Mouse (Mus musculus): Measurements from ENCODE around the gene Alk. TPM values are rescaled to one million over a fixed set of nuclear protein-coding genes. Genes with fewer than 3 reads are reported as not detected.

The Alk gene
- polyA plus RNA-seq, 1 experiment, result 2.2 TPM

DNA sequence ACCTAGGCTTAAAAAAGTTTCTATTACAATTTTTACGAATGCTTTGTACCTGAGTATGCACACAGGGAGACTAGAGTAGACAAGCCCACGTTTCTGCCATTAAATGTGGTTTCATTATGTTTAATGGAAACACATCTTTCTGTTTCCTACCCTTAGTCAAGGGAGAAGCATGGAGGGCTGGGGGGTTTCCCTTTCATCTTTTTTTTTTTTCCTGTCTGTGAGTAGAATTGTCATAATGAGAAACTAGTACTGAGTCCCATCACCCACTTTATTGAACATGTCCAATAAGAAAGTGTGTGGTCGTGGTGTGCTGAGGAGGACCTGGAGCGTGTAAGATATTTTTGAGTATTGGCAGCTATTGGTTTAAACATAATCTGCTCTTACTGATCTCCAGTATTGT is 741.5 kb downstream of the Alk start:
- Histone ChIP-seq H3K4me1 (ENCODE audit: control insufficient read depth, insufficient read depth, low read length) (no peaks in the 10 kb centered on the region), H3K4me3 (ENCODE audit: insufficient read depth, low read length) (no peak overlapping the region), H3K27ac (ENCODE audit: insufficient read depth, low read length) (no peak overlapping the region)
- TF ChIP-seq POLR2A (IDR thresholded peaks at IDR 0.05; ENCODE audit: extremely low read depth, insufficient read depth, low read length) (no peak), CTCF (IDR thresholded peaks at IDR 0.05; ENCODE audit: extremely low read depth, insufficient read depth, low read length) (no peak)

GRCm38 (mm10) chr17:71862184-71862583 is 742.2 kb downstream of the Alk start:
- Histone ChIP-seq H3K4me3 (ENCODE audit: insufficient read depth, low read length) (no peak overlapping the region), H3K27ac (ENCODE audit: insufficient read depth, low read length) (no peak overlapping the region), H3K4me1 (ENCODE audit: control insufficient read depth, insufficient read depth, low read length) (no peaks in the 10 kb centered on the region)
- TF ChIP-seq CTCF (IDR thresholded peaks at IDR 0.05; ENCODE audit: extremely low read depth, insufficient read depth, low read length), result no peak
- no peak for TF ChIP-seq POLR2A (IDR thresholded peaks at IDR 0.05; ENCODE audit: extremely low read depth, insufficient read depth, low read length)

- H3K27ac ChIP-seq (ENCODE audit: insufficient read depth, low read length), result no peak overlapping the region
- no peaks in the 10 kb centered on the region; the same call in 1 of the 2 replicates for H3K4me1 ChIP-seq (ENCODE audit: control insufficient read depth, insufficient read depth, low read length)
- TF ChIP-seq POLR2A (IDR thresholded peaks at IDR 0.05; ENCODE audit: extremely low read depth, insufficient read depth, low read length) (no peak), CTCF (IDR thresholded peaks at IDR 0.05; ENCODE audit: extremely low read depth, insufficient read depth, low read length) (no peak)
- H3K4me3 ChIP-seq (ENCODE audit: insufficient read depth, low read length), result no peak overlapping the region
Observed at GRCm38 (mm10) chr17:71831960-71832359, 772.5 kb downstream of the Alk start.

GRCm38 (mm10) chr17:71828647-71829414 is 775.6 kb downstream of the Alk start:
- TF ChIP-seq CTCF (IDR thresholded peaks at IDR 0.05; ENCODE audit: extremely low read depth, insufficient read depth, low read length) (no peak), POLR2A (IDR thresholded peaks at IDR 0.05; ENCODE audit: extremely low read depth, insufficient read depth, low read length) (no peak)
- no peak overlapping the region for H3K4me3 ChIP-seq (ENCODE audit: insufficient read depth, low read length)
- no peak overlapping the region for H3K27ac ChIP-seq (ENCODE audit: insufficient read depth, low read length)
- H3K4me1 ChIP-seq (ENCODE audit: control insufficient read depth, insufficient read depth, low read length), result peaks cover 3% of the 10 kb centered on the region

- no peak overlapping the region for H3K27ac ChIP-seq (ENCODE audit: insufficient read depth, low read length)
- TF ChIP-seq POLR2A (IDR thresholded peaks at IDR 0.05; ENCODE audit: extremely low read depth, insufficient read depth, low read length) (no peak), CTCF (IDR thresholded peaks at IDR 0.05; ENCODE audit: extremely low read depth, insufficient read depth, low read length) (no peak)
- no peak overlapping the region for H3K4me3 ChIP-seq (ENCODE audit: insufficient read depth, low read length)
- H3K4me1 ChIP-seq (ENCODE audit: control insufficient read depth, insufficient read depth, low read length), result peaks cover 3% of the 10 kb centered on the region
Observed at GRCm38 (mm10) chr17:71827627-71828026, 776.8 kb downstream of the Alk start.

- no peak overlapping the region for H3K27ac ChIP-seq (ENCODE audit: insufficient read depth, low read length)
- no peak for TF ChIP-seq CTCF (IDR thresholded peaks at IDR 0.05; ENCODE audit: extremely low read depth, insufficient read depth, low read length)
- TF ChIP-seq POLR2A (IDR thresholded peaks at IDR 0.05; ENCODE audit: extremely low read depth, insufficient read depth, low read length), result no peak
- H3K4me1 ChIP-seq (ENCODE audit: control insufficient read depth, insufficient read depth, low read length), result peaks cover 3% of the 10 kb centered on the region
- no peak overlapping the region for H3K4me3 ChIP-seq (ENCODE audit: insufficient read depth, low read length)
Observed at GRCm38 (mm10) chr17:71826603-71827002, 777.8 kb downstream of the Alk start.

DNA sequence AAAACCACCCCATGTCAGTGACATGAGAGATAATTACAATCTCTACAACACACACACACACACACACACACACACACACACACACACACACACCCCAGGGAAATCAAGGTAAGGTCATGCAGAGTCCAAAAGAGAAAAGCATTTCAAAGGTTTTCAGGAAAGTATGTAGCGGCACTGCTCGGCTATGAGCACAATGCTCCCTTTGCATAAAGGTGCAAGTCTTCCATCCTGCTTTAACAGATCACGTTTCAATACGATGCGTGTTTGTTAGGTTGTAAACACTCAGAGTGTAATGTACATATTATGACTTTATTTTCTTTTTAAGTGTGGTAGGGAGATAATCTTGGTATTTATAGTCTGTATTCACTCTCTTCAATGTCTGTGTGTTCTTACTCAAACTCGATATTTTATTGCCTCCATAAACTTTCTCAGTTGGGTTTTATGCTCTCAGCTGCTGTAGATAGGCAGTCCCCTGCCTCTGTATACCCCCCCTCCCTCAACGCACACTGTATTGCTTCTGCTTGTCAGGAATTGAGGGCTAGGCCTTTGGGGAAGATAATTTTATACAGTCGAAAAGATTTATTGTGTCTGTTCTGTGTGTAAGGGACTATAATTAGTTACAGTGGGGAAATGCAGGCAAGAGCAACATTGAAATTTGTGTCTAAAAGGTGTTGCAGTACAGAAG is 780.7 kb downstream of the Alk start:
- TF ChIP-seq POLR2A (IDR thresholded peaks at IDR 0.05; ENCODE audit: extremely low read depth, insufficient read depth, low read length) (no peak), CTCF (IDR thresholded peaks at IDR 0.05; ENCODE audit: extremely low read depth, insufficient read depth, low read length) (no peak)
- Histone ChIP-seq H3K4me3 (ENCODE audit: insufficient read depth, low read length) (no peak overlapping the region), H3K4me1 (ENCODE audit: control insufficient read depth, insufficient read depth, low read length) (peaks cover 3% of the 10 kb centered on the region), H3K27ac (ENCODE audit: insufficient read depth, low read length) (no peak overlapping the region)

Other genes starting within 250 kb of the Alk start
- 72.9 and 73.3 TPM in 2 replicates for gene Ypel5, start 231.8 kb upstream of the Alk start, polyA plus RNA-seq (2012; rRNA removed)